21 mouse cellular contexts compared by ENCODE assay signal in genomic region chr1:33945756-33946155, GRCm38 (mm10). TPM values are rescaled to one million over a fixed set of nuclear protein-coding genes. Genes with fewer than 3 reads are reported as not detected.
A peak's percentile ranks its signal among the peaks of the same experiment; 100 is the strongest.
DNase-seq lines count a peak whose midpoint lies in the region; ATAC-seq and TF ChIP-seq lines count a peak whose summit lies in the region.
"Had no signal": no experiment of that assay in that cellular context is flagged by ENCODE, and none has a peak within 500 bp of the region (broad histone marks: within the 10 kb centered on the region; RNA-seq: fewer than 3 reads in every experiment).

No protein-coding gene starts in this region.

- TF ChIP-seq CTCF in liver, embryonic 14.5 days (IDR thresholded peaks at IDR 0.05; ENCODE audit: low read depth): no peak
- no peak for TF ChIP-seq CTCF in thymus, adult 2 months (IDR thresholded peaks at IDR 0.05; ENCODE audit: borderline replicate concordance, control insufficient read depth, extremely low read depth, insufficient read depth, low read length, poor library complexity)

- no peak for TF ChIP-seq EP300 in liver, embryonic 14.5 days (IDR thresholded peaks at IDR 0.05; ENCODE audit: low read depth)

- no peaks in the 10 kb centered on the region for H3K4me1 ChIP-seq in forebrain, embryonic 14.5 days (ENCODE audit: control insufficient read depth, insufficient read depth, low read length)
- no peaks in the 10 kb centered on the region for H3K4me1 ChIP-seq in forebrain, embryonic 10.5 days
- peaks cover 17 to 29% of the 10 kb centered on the region in 2 experiments for H3K4me1 ChIP-seq in heart, embryonic 14.5 days (ENCODE audit: control insufficient read depth in 2 of 2, insufficient read depth in 2 of 2, low read length in 2 of 2)
- peaks cover 0 to 3% of the 10 kb centered on the region in 2 experiments; a peak in 1 of 4 replicates for H3K4me1 ChIP-seq in liver, embryonic 14.5 days (replicated peaks; ENCODE audit: control insufficient read depth in 2 of 2, insufficient read depth in 2 of 2, low read length in 1 of 2)
- H3K4me1 ChIP-seq in limb, embryonic 10.5 days: peaks cover 8% of the 10 kb centered on the region
- no peaks in the 10 kb centered on the region; the same call in 1 of the 2 replicates for H3K4me1 ChIP-seq in thymus, adult 2 months (replicated peaks; ENCODE audit: control insufficient read depth, insufficient read depth, low read length)
- H3K4me1 ChIP-seq: hindbrain, embryonic 12.5 days; megakaryocyte, embryonic 14.5 days had no signal

- H3K27ac ChIP-seq in forebrain, embryonic 14.5 days (ENCODE audit: low read depth, low read length): peak overlapping the region; percentile 44; the same call in 1 of the 2 replicates
- no peak overlapping the region for H3K27ac ChIP-seq in forebrain, embryonic 10.5 days
- H3K27ac ChIP-seq in heart, embryonic 14.5 days (replicated peaks in 1 of 2; ENCODE audit: control insufficient read depth in 1 of 2, insufficient read depth in 1 of 2, low read depth in 2 of 2, low read length in 2 of 2): peak overlapping the region; percentile 81 to 87
- no peak overlapping the region for H3K27ac ChIP-seq in liver, embryonic 14.5 days
- no peak overlapping the region for H3K27ac ChIP-seq in limb, embryonic 10.5 days
- H3K27ac ChIP-seq in thymus, adult 2 months (ENCODE audit: control insufficient read depth, insufficient read depth, low read length): no peak overlapping the region
- H3K27ac ChIP-seq: hindbrain, embryonic 12.5 days; kidney, postnatal 0 days had no signal

- H3K4me2 ChIP-seq in forebrain, embryonic 14.5 days (ENCODE audit: low read length): no peak overlapping the region
- H3K4me2 ChIP-seq in heart, embryonic 14.5 days (ENCODE audit: low read length): peak overlapping the region; percentile 64
- peak overlapping the region; percentile 24; the same call in 1 of the 2 replicates for H3K4me2 ChIP-seq in liver, embryonic 14.5 days (ENCODE audit: low read depth)
- H3K4me2 ChIP-seq: hindbrain, embryonic 12.5 days had no signal

- no peak overlapping the region for H3K4me3 ChIP-seq in forebrain, embryonic 14.5 days (ENCODE audit: low read depth, low read length)
- H3K4me3 ChIP-seq in forebrain, embryonic 10.5 days: no peak overlapping the region
- H3K4me3 ChIP-seq in heart, embryonic 14.5 days (ENCODE audit: control insufficient read depth in 1 of 2, insufficient read depth in 1 of 2, low read depth in 1 of 2, low read length in 2 of 2): no peak overlapping the region
- no peak overlapping the region for H3K4me3 ChIP-seq in liver, embryonic 14.5 days (ENCODE audit: insufficient read depth in 1 of 2, low read depth in 2 of 2, low read length in 2 of 2)
- H3K4me3 ChIP-seq in limb, embryonic 10.5 days: no peak overlapping the region
- no peak overlapping the region for H3K4me3 ChIP-seq in thymus, adult 2 months (ENCODE audit: control insufficient read depth, insufficient read depth, low read length)
- H3K4me3 ChIP-seq: hindbrain, embryonic 12.5 days; myocyte had no signal

- H3K36me3 ChIP-seq in forebrain, embryonic 14.5 days (ENCODE audit: control insufficient read depth, insufficient read depth, low read length): no peaks in the 10 kb centered on the region
- H3K36me3 ChIP-seq in forebrain, embryonic 10.5 days (replicated peaks): no peaks in the 10 kb centered on the region
- no peaks in the 10 kb centered on the region for H3K36me3 ChIP-seq in heart, embryonic 14.5 days (ENCODE audit: control insufficient read depth, insufficient read depth, low read length)
- no peaks in the 10 kb centered on the region for H3K36me3 ChIP-seq in liver, embryonic 14.5 days (replicated peaks; ENCODE audit: control insufficient read depth, insufficient read depth, low read depth)
- no peaks in the 10 kb centered on the region for H3K36me3 ChIP-seq in limb, embryonic 10.5 days
- H3K36me3 ChIP-seq in thymus, adult 2 months (ENCODE audit: control insufficient read depth, insufficient read depth, low read length): no peaks in the 10 kb centered on the region
- H3K36me3 ChIP-seq: hindbrain, embryonic 12.5 days had no signal

- no peak overlapping the region for H3K9ac ChIP-seq in forebrain, embryonic 14.5 days (ENCODE audit: low read length)
- no peak overlapping the region; the same call in 1 of the 2 replicates for H3K9ac ChIP-seq in heart, embryonic 14.5 days (ENCODE audit: low read length)
- H3K9ac ChIP-seq in liver, embryonic 14.5 days (replicated peaks): no peak overlapping the region
- H3K9ac ChIP-seq: hindbrain, embryonic 12.5 days had no signal

- H3K9me3 ChIP-seq in forebrain, embryonic 14.5 days (replicated peaks; ENCODE audit: control insufficient read depth, low read length): no peaks in the 10 kb centered on the region
- no peaks in the 10 kb centered on the region for H3K9me3 ChIP-seq in forebrain, embryonic 10.5 days
- H3K9me3 ChIP-seq in heart, embryonic 14.5 days (ENCODE audit: control insufficient read depth, low read length): no peaks in the 10 kb centered on the region
- H3K9me3 ChIP-seq in liver, embryonic 14.5 days (ENCODE audit: control insufficient read depth, low read length): no peaks in the 10 kb centered on the region
- H3K9me3 ChIP-seq in limb, embryonic 10.5 days (replicated peaks): no peaks in the 10 kb centered on the region
- H3K9me3 ChIP-seq: hindbrain, embryonic 12.5 days had no signal

- no peak for DNase-seq in forebrain, embryonic 14.5 days (ENCODE audit: low spot score)
- DNase-seq in forebrain, embryonic 10.5 days (ENCODE audit: extremely low spot score, low spot score): no peak
- DNase-seq in heart, adult 9 months (ENCODE audit: low spot score in 2 of 2): no peak
- no peak for DNase-seq in liver, embryonic 14.5 days (ENCODE audit: low read depth in 3 of 3, low spot score in 3 of 3)
- DNase-seq in liver: no peak
- DNase-seq in limb, embryonic 10.5 days (ENCODE audit: low spot score): peak; percentile 25
- no peak for DNase-seq in thymus, adult 2 months
- DNase-seq: adrenal gland, postnatal 25 days; cerebellum, adult 11 months; cerebellum, postnatal 14 days; embryo, embryonic 11 days; gastrocnemius, postnatal 36 days; midbrain, embryonic 14.5 days; right cerebral cortex, postnatal 14 days; spleen, adult 18-20 months; thymus, postnatal 14 days had no signal

- no peak for ATAC-seq in forebrain, embryonic 14.5 days
- ATAC-seq in heart, embryonic 14.5 days (ENCODE audit: insufficient number of reproducible peaks, insufficient read depth, low FRiP score, low read depth): no peak
- no peak for ATAC-seq in liver, embryonic 14.5 days (ENCODE audit: insufficient read depth)

- no peak for TF ChIP-seq POLR2A in thymus, adult 2 months (IDR thresholded peaks at IDR 0.05; ENCODE audit: control insufficient read depth, extremely low read depth, insufficient read depth, low read length, poor library complexity)

- H3K27me3 ChIP-seq in forebrain, embryonic 14.5 days (replicated peaks; ENCODE audit: control insufficient read depth, insufficient read depth, low read length): no peaks in the 10 kb centered on the region
- no peaks in the 10 kb centered on the region for H3K27me3 ChIP-seq in forebrain, embryonic 10.5 days (ENCODE audit: poor library complexity, severe bottlenecking)
- H3K27me3 ChIP-seq in heart, embryonic 14.5 days (ENCODE audit: control insufficient read depth, insufficient read depth, low read length): no peaks in the 10 kb centered on the region
- no peaks in the 10 kb centered on the region for H3K27me3 ChIP-seq in liver, embryonic 14.5 days (ENCODE audit: control insufficient read depth, insufficient read depth, low read length)
- no peaks in the 10 kb centered on the region for H3K27me3 ChIP-seq in limb, embryonic 10.5 days (ENCODE audit: low read depth, poor library complexity, severe bottlenecking)
- no peaks in the 10 kb centered on the region for H3K27me3 ChIP-seq in thymus, adult 2 months (ENCODE audit: control insufficient read depth, insufficient read depth, low read length)
- H3K27me3 ChIP-seq: hindbrain, embryonic 12.5 days had no signal

- 96% methylated on average over 6 of the region's 6 CpGs for WGBS in forebrain, embryonic 14.5 days
- 91% methylated on average over 6 of the region's 6 CpGs for WGBS in forebrain, embryonic 10.5 days
- WGBS in heart, embryonic 14.5 days: 79% methylated on average over 6 of the region's 6 CpGs
- WGBS in liver, embryonic 14.5 days (ENCODE audit: insufficient replicate concordance): 54% methylated on average over 6 of the region's 6 CpGs
- WGBS in limb, embryonic 10.5 days: 94% methylated on average over 6 of the region's 6 CpGs
- WGBS in thymus, adult 2 months: 85% methylated on average over 6 of the region's 6 CpGs

RNA-seq across cellular contexts. Expression of gene Dst, which starts 37.7 kb away (rescaled TPM):
- 24.9 and 43.9 TPM in 2 replicates for polyA plus RNA-seq in forebrain, embryonic 14.5 days (2014; fragmentation: Nextera tagmentation; extraction: Ambion mirVana)
- 11.3 and 11.9 TPM in 2 replicates for polyA plus RNA-seq in forebrain, embryonic 10.5 days (2016; fragmentation: Nextera tagmentation; extraction: Ambion mirVana)
- polyA plus RNA-seq in heart, embryonic 14.5 days (2014; fragmentation: Nextera tagmentation; extraction: Ambion mirVana): 38.2 and 38.6 TPM in 2 replicates
- 4.3 and 5.0 TPM in 2 replicates for polyA plus RNA-seq in liver, embryonic 14.5 days (2012; rRNA removed)
- 4.3 and 4.9 TPM in 2 replicates for polyA plus RNA-seq in liver, embryonic 14.5 days (2014; fragmentation: Nextera tagmentation; extraction: Ambion mirVana)
- 7.2 and 9.7 TPM in 2 replicates for polyA plus RNA-seq in limb, embryonic 10.5 days (2016; fragmentation: Nextera tagmentation; extraction: Ambion mirVana)
- polyA plus RNA-seq in thymus, adult 2 months (2012; rRNA removed): 23.1 and 24.2 TPM in 2 replicates

RNA-seq across cellular contexts. Expression of gene Bend6, which starts 38.1 kb away (rescaled TPM):
- 32.2 and 40.3 TPM in 2 replicates for polyA plus RNA-seq in forebrain, embryonic 14.5 days (2014; fragmentation: Nextera tagmentation; extraction: Ambion mirVana)
- polyA plus RNA-seq in forebrain, embryonic 10.5 days (2016; fragmentation: Nextera tagmentation; extraction: Ambion mirVana): 1.5 and 2.0 TPM in 2 replicates
- polyA plus RNA-seq in heart, embryonic 14.5 days (2014; fragmentation: Nextera tagmentation; extraction: Ambion mirVana): 4.7 and 6.0 TPM in 2 replicates
- polyA plus RNA-seq in liver, embryonic 14.5 days (2012; rRNA removed): 0.37 and 0.49 TPM in 2 replicates
- polyA plus RNA-seq in liver, embryonic 14.5 days (2014; fragmentation: Nextera tagmentation; extraction: Ambion mirVana): 0.47 and 0.82 TPM in 2 replicates
- polyA plus RNA-seq in limb, embryonic 10.5 days (2016; fragmentation: Nextera tagmentation; extraction: Ambion mirVana): 1.2 and 1.5 TPM in 2 replicates
- polyA plus RNA-seq in thymus, adult 2 months (2012; rRNA removed): 0.41 and 0.55 TPM in 2 replicates

Comparison
In these comparisons a context has a peak if more than half of its experiments do, and no peak if none do; other contexts are left out.
1. H3K27ac ChIP-seq: peak in forebrain, embryonic 14.5 days (single experiment) and heart, embryonic 14.5 days (2 of 2); none in forebrain, embryonic 10.5 days (single experiment), liver, embryonic 14.5 days (single experiment), limb, embryonic 10.5 days (single experiment) and thymus, adult 2 months (single experiment).